Mouse (Mus musculus): Measurements from ENCODE around the gene Faf1.

Gene Faf1

GRCm38 (mm10) chr4:109939291-109939690 is 262.9 kb downstream of the Faf1 start:
- no peak for DNase-seq

- no peak for DNase-seq
Observed at GRCm38 (mm10) chr4:109945554-109945953, 269.2 kb downstream of the Faf1 start.

DNA sequence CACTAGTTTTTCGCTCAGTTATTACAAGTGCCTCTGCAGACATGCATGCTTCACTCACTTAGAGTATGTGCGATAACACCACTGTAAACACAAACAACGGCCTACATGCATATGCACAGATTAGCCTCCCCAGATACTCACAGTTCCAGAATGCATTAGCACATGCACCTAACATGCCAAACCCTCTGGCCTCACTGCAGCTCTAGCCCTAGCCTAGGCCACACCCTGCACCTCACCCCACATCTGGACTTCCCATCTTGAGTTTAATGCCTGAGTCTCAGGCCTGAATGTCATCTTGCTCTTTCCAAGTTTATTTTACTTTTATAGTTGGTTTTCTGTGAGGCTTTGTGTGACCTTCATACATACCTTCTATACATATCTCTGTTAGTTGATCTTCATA is 272.9 kb downstream of the Faf1 start:
- no peak for DNase-seq

DNA sequence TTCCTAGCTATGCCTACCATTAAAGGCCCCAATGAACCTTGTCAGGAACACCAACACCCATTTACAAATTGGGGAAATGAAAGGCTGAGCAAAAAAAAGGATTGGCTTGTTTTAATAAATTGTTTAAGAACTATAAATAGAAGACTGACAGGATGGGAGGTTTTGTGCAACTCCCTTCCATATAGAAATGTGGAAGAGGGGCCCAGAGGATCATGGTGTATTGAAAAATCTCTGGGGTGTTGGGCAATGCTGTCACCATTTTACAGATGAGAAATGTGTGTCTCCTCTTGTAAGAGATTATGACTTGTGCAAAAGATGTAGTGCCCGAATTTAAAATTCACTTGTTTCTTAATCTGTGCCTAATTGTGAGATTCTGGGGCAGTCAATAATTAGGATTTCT is 277.1 kb downstream of the Faf1 start:
- DNase-seq: no peak

DNA sequence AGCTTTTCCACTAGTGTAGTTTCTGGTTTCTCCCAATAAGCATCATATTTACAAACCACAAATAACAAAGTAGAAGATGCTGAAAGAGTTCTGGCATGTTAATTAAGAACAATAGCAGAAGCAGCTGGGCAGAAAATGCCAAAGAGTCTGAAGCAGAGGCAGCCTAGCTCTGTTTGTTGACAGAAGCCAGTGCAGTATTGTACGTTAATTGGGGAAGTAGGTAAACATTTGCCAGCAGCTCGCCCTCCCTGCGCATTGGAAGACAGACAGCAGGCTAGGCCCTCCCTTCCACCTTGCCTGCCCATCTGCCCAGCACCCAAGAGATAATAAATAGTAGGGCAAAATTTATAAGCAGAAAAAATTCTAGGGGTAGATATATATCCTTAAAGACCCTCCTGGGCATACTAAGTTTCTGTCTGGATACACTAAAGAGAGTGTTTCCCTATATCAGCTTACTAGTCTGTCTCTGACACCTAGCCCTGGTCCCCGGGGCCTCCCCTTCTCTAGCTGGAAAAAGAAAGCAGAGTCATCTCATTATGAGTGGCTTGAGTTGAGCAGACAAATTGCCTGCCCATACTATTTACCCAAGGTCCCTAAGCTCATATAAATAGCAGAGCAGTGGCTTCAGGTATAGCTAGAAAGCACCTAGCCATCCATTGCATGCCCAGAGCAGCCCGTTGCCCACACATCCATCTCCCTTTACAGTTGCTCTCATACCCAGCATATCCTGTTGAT is 284.0 kb downstream of the Faf1 start:
- DNase-seq: no peak

DNA sequence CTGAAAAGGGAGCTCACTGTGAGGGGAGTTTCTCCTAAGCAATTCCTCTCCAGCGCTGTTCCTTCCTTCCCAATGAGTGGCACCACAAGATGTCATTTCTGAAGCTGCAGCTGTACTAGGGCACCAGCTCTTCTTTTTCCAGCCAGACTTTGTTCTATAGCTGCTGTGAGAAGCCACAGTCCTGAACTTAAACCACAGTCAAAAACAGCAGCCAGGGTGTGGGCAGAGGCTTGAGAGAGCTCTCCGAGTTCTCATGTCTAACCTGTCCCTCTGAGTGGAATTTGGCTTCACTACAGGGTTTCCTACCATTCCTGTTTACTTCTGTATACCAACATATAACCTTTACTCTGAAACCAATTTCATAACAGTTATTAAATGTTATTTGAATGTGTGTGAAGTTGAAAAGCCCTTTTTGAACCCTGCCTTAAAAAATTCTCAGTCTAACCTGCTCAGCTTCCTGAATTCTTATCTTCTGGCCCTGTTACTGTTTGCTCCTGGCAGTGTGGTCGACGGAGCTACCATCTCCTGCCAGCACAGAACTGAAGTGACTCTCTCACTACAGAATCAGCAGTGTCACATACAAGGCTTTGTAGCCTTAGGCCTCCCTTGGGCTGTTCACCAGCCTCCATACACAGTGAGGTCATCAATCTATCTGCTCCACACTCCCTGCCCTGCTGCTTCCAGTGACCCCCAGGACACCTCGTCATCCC is 287.3 kb downstream of the Faf1 start:
- no peak for DNase-seq

DNA sequence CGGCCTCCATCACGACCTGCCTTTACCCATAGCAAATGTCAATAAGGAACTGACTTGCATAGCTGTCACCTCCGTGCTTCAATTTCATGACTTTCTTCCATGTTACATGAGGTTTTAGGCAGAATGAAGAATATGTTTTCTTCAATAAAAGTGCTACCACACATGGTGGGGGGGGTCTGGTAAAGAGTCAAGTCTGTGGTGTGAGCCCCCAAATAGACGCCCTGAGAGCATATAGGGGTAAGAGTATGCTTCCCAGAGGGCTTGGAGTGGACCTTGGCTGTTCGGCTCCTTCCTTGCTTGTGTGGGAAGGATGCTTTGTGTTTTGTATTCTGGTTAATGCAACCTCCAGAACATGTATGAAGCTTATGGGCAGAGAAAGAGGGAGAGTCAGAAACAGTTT is 293.2 kb downstream of the Faf1 start:
- no peak for DNase-seq

- no peak for DNase-seq
Observed at GRCm38 (mm10) chr4:109973991-109974654, 297.7 kb downstream of the Faf1 start.

DNA sequence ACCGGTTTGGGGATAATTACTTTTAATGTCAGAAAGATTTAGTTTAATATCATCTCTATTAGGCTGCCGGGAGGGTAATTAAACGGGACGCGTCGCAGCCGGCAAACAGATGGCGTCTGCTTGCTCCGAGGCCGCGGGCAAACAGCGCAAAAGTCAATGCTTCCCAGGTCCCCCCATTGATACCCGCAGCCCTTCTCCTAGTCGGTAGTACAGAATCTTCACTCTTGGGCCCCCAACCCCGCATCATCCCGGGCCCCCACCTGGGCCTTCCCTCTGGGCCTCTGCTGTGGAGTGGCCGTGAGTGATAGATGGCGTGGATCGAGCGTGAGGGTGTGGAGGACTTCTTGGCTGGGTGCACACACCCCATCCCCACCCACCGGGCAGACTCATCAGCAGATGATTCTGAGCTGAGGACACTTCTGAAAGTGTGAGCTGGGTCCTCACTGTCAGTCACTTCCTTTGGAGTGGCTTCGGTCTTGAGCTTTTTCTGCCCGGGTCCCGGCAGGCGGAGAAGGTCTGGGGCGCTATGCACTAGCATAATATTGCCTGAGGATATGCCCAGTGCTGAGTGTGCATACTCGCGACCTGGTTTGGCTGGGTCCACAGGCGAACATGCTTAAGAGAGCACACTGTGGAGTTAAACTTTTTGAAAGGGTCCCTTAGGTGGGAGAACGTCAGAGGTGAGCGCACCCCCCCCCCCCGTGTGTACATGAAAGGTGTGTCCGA is 298.4 kb downstream of the Faf1 start:
- DNase-seq: no peak

- DNase-seq: no peak
Observed at GRCm38 (mm10) chr4:109975381-109976240, 299.2 kb downstream of the Faf1 start.

DNA sequence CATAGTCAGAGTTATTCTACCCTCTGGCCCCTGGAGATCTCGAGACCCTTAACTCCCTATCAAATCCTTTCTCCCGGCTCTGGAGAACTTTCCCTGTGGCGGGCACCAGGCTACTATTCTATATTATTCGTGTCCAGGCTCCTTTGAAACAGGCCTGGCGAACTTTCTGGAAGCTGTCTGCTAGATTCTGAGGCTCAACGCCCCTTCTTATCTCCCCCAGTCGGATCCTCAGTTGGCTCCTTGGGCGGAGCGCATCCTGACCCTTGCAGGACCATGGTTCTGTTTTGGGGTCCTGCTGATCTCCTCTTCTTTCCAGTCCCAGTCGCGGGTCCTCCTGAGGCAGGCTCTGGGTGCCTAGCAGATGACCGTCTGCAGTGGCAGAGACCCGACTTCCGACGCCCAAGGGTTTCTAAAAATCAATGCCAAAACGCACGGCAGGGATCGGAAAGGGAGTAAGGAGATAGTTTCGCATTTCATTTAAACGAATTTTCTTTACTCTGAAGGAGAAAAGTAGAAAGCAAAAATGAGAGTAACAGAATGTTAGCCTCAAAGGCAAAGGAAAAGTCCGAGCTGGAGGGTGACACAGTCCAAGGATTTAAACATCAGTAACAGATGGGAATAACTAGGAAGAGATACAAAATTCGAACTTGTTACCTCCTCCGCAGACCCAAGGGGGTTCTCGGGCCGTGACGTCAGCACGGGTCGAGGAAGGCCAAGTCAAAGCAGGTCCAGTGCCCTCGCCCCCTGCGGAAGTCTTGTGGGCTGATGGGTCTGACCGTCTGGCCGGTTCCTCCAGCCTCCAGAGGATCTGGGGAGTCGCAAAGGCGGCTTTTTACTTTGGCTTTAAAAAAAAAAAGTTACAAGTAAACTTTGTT is 300.1 kb downstream of the Faf1 start:
- no peak for DNase-seq

DNA sequence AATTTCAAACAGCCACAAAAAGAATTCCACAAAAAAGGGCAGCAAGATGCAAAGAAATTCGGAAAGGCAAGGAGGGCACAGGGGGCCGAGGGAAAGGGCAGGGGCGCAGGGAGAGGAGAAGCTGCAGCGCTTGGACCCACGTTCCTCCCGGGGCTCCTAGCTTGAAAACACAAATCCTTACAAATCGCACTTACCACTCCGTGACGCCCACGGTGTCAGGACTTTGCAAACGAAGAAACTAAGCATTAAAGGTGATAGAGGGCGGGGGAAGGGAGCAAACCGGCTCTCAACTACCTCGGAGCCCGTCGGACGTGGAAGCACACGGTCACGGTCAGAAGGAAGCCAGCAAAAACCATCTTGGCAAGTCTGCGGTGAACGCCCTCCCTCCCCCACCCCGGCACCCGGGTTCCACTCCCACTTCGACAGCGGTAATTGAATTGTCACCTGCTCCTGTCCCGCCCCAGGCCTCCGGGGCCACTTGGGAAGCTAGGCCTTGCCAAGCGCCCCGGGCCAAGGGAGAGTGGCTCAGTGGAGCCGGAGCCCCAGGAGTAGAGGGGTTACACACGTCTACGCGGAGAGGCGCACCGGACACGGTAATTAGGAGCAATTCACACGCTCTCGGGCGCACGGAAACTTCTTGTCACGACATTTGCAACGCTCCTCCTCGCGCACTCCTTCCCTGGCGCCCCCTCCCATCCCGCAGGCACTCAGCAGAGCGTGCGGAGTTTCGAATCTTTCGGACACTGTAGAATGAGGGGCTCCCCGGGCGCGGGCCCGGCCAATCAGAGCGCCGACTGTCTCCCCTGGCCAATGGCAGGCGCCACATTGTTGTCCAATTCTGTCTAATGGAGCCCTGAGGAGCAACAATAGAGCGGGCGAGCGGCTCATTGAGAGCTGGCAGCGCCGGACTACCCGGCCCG is 301.0 kb downstream of the Faf1 start, which contains the start of gene Dmrta2:
Gene Dmrta2 (plus strand): TSS at position 906 of the 920 bp plus-strand sequence.
- no peak for DNase-seq

GRCm38 (mm10) chr4:109978068-109978857 is 301.9 kb downstream of the Faf1 start:
- no peak for DNase-seq

GRCm38 (mm10) chr4:109978858-109979340 is 302.5 kb downstream of the Faf1 start:
- no peak for DNase-seq

DNA sequence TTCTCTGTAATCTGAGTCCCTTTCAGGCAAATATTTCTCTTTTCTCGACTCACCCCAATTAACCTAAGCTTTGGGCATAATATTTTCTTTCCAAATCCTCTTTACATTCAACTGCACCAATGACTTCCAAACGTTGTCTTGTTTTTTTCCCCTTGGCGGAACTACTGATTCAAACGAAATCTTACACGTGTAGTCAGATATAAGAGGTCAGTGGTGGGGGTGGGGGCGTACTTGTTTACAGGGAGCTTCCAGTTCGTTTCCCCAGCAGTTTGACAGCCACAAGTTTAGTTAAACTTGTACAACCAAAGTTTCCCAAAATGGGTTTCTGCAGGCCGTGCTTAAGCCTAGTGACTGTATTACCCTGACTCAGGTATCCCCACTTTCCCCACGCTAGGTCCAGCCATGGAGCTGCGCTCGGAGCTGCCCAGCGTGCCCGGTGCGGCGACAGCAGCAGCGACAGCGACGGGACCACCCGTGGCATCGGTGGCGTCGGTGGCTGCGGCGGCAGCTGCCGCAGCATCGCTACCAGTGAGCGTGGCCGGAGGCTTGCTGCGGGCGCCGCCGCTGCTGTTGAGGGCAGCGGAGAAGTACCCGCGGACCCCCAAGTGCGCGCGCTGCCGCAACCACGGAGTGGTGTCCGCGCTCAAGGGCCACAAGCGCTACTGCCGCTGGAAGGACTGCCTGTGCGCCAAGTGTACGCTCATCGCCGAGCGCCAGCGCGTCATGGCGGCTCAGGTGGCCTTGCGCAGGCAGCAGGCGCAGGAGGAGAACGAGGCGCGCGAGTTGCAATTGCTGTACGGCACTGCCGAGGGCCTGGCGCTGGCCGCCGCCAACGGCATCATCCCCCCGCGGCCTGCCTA is 303.3 kb downstream of the Faf1 start:
- no peak for DNase-seq

- no peak for DNase-seq
Observed at GRCm38 (mm10) chr4:109980321-109981082, 304.1 kb downstream of the Faf1 start.

Measured in kidney, adult 18-20 months (tissue).